Mouse (Mus musculus) heart, embryonic 11.5 days (tissue): ENCODE results near the gene Fgf13. TPM values are rescaled to one million over a fixed set of nuclear protein-coding genes. Genes with fewer than 3 reads are reported as not detected.

Source experiments
- ATAC-seq: fragments of 200-750 bp; cut with Nextera tagmentation; replicated peaks from 2 replicates; pipeline ENCODE4 v1.8.0; 2017; ENCODE audit warnings: moderate library complexity; ENCODE audit not compliant: insufficient number of reproducible peaks, low FRiP score, low TSS enrichment
- H3K27ac ChIP-seq: fragments of 300-500 bp; sonication (generic); 2 replicates; pipeline ENCODE4 v1.5.1; 2014; ENCODE audit warnings: mild to moderate bottlenecking, low read depth, low read length
- H3K27me3 ChIP-seq: fragments of 300-500 bp; sonication (generic); 2 replicates; pipeline ENCODE4 v1.6.1; 2014; ENCODE audit warnings: mild to moderate bottlenecking, low read length, mixed read lengths; ENCODE audit not compliant: control insufficient read depth, insufficient read depth
- H3K36me3 ChIP-seq: fragments of 300-500 bp; sonication (generic); 2 replicates; pipeline ENCODE4 v1.6.1; 2014; ENCODE audit warnings: mild to moderate bottlenecking, low read length, moderate library complexity, mixed read lengths; ENCODE audit not compliant: control insufficient read depth, insufficient read depth
- H3K4me1 ChIP-seq: fragments of 300-500 bp; sonication (generic); 2 replicates; pipeline ENCODE4 v1.6.1; 2014; ENCODE audit warnings: low read length; ENCODE audit not compliant: control insufficient read depth, insufficient read depth
- H3K4me2 ChIP-seq: fragments of 300-500 bp; sonication (generic); 2 replicates; pipeline ENCODE4 v1.6.1; 2014; ENCODE audit warnings: mild to moderate bottlenecking, moderate library complexity
- H3K4me3 ChIP-seq: fragments of 300-500 bp; sonication (generic); 2 replicates; pipeline ENCODE4 v1.5.1; 2014; ENCODE audit warnings: low read depth, low read length
- H3K9ac ChIP-seq: fragments of 300-500 bp; sonication (generic); 2 replicates; pipeline ENCODE4 v1.6.1; 2014; ENCODE audit warnings: mild to moderate bottlenecking, low read depth, low read length, moderate library complexity
- H3K9me3 ChIP-seq: fragments of 300-500 bp; sonication (generic); replicated peaks from 2 replicates; pipeline ENCODE4 v1.6.1; 2016; ENCODE audit warnings: low read length; ENCODE audit not compliant: control insufficient read depth
- WGBS: fragments of 180-500 bp; shearing (Covaris S2); extraction: QIAGEN DNeasy Blood & Tissue Kit; methylation state at CpG from one replicate; pipeline ENCODE4 v1.1.7; 2014; ENCODE audit not compliant: insufficient replicate concordance; 5-methylcytosine and 5-hydroxymethylcytosine counted together
- polyA plus RNA-seq: library from polyadenylated mRNA; unstranded; fragments of >200 nt; fragmentation: Nextera tagmentation; extraction: Ambion mirVana; gene quantifications from 2 replicates; pipeline ENCODE4 v1.2.1, GENCODE M21; 2014

Fgf13 gene
- polyA plus RNA-seq, 1 experiment from 2014 or later: 36.8 TPM

GRCm38 (mm10) chrX:59508273-59508672 lies 59.6 kb downstream of the Fgf13 start:
- no peaks in the 10 kb centered on the region for H3K9me3 ChIP-seq
- no peak overlapping the region for H3K27ac ChIP-seq
- no peaks in the 10 kb centered on the region for H3K4me1 ChIP-seq
- no peak overlapping the region for H3K4me3 ChIP-seq
- H3K36me3 ChIP-seq: no peaks in the 10 kb centered on the region
- H3K9ac ChIP-seq: no peak overlapping the region
- no peaks in the 10 kb centered on the region for H3K27me3 ChIP-seq
- no peak for ATAC-seq
- 68% methylated on average over 4 of the region's 4 CpGs for WGBS
- H3K4me2 ChIP-seq: no peak overlapping the region

DNA sequence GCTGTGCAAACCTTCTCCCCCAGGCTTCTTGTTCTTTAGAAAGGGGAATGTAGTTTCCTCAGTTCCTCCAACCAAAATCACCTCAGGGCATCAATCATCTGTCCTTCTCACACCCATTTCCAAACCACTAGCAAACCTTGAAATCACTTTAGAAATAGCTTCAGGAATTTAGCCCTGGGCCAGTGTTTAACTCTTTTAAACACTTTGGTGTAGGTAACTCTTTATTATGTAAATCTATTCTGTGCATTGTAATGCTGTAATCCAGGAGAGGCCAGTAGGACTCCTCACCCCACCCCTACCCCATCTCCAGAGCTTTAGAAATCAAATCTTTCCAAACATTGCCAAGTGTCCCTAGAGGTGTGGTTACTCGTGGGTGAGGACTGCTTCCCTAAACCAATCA lies 74.5 kb downstream of the Fgf13 start:
- H3K4me1 ChIP-seq: no peaks in the 10 kb centered on the region
- H3K36me3 ChIP-seq: no peaks in the 10 kb centered on the region
- 42% methylated on average over 1 of the region's 1 CpGs for WGBS
- no peak overlapping the region for H3K4me2 ChIP-seq
- no peak for ATAC-seq
- no peaks in the 10 kb centered on the region for H3K27me3 ChIP-seq
- H3K27ac ChIP-seq: no peak overlapping the region
- H3K9ac ChIP-seq: no peak overlapping the region
- H3K9me3 ChIP-seq: no peaks in the 10 kb centered on the region
- no peak overlapping the region for H3K4me3 ChIP-seq

DNA sequence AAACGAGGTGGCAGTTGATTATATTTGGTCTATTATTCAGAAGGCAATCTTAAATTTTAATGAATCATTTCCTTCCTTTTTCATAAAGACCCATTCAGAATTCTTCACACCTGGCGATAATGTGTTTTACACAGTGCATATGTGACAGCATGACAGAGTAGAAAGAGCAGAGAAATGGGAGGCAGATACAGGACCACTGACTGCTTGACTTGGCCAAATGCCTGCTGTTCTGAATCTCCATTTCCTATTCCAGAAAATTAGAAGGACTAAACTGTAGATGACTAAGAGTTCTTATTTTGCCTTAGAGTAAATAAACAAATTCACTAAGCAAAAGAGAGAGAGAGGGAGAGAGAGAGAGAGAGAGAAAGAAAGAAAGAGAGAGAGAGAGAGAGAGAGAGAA lies 82.4 kb downstream of the Fgf13 start:
- Histone ChIP-seq H3K4me2 (no peak overlapping the region), H3K36me3 (no peaks in the 10 kb centered on the region), H3K27ac (no peak overlapping the region), H3K9me3 (no peaks in the 10 kb centered on the region), H3K27me3 (no peaks in the 10 kb centered on the region), H3K4me1 (no peaks in the 10 kb centered on the region), H3K9ac (no peak overlapping the region), H3K4me3 (no peak overlapping the region)
- WGBS: 61% methylated on average over 2 of the region's 2 CpGs
- ATAC-seq: no peak

DNA sequence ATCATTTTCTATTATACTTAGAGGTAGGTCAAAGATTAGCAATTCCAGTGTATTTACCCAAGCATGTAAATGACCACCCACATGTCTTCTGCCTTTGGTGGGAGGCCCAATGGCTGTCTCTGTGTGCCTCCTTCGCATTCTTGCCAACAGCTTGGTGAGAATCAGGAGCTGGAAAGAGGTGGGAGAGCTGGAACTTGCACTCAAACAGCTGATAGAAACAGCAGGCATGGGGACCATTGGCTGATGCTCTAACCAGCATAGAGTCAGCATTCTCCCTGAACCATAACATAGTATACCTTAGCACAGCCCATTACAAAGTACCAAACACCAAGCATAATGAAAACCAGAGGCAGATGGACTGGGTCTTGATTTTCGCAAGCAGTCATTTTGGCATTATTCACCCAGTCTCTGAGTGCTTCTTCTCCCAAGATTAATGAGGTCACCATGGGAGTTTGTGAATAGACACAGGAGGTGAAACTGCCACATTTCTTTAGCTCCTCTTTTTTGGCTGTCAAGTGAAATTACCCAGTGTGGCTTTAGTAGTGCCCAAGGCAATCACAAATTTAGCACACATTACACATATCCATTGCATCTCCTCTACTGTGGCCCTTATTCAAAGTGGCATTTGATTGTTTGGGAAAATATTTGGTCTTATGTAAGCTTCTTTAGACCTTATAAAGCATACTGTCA lies 165.1 kb downstream of the Fgf13 start:
- Histone ChIP-seq H3K9ac (no peak overlapping the region), H3K4me1 (no peaks in the 10 kb centered on the region), H3K9me3 (no peaks in the 10 kb centered on the region), H3K4me2 (no peak overlapping the region), H3K36me3 (no peaks in the 10 kb centered on the region), H3K27me3 (no peaks in the 10 kb centered on the region), H3K27ac (no peak overlapping the region), H3K4me3 (no peak overlapping the region)
- 66% methylated on average over 2 of the region's 2 CpGs for WGBS
- ATAC-seq: no peak

GRCm38 (mm10) chrX:59290916-59291411 lies 276.9 kb downstream of the Fgf13 start:
- Histone ChIP-seq H3K9ac (no peak overlapping the region), H3K9me3 (no peaks in the 10 kb centered on the region), H3K4me3 (no peak overlapping the region), H3K4me1 (no peaks in the 10 kb centered on the region), H3K36me3 (no peaks in the 10 kb centered on the region), H3K27me3 (no peaks in the 10 kb centered on the region), H3K4me2 (no peak overlapping the region), H3K27ac (no peak overlapping the region)
- ATAC-seq: no peak
- 86% methylated on average over 3 of the region's 3 CpGs for whole genome bisulfite sequencing

DNA sequence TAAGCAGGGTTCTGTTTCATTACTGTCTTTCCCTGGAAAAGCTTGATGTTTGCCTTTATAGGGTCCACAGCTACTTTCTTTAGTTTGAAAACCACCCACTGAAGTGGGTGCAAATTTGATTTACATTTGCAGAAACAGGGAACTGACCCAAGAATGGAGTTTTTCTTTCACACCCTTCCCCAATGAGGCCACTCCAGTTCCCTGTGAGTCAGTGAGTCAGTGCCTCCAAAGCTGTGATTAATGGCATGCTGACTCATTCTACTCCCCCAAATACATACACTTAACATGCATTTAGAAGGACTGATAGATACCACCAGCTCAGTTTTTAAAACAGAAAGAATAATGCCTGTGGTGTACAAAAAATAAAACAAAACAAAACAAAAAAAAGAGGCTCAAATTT lies 316.3 kb downstream of the Fgf13 start:
- no peak overlapping the region for H3K4me3 ChIP-seq
- no peak overlapping the region for H3K4me2 ChIP-seq
- H3K9ac ChIP-seq: no peak overlapping the region
- H3K36me3 ChIP-seq: no peaks in the 10 kb centered on the region
- H3K27me3 ChIP-seq: no peaks in the 10 kb centered on the region
- no peaks in the 10 kb centered on the region for H3K4me1 ChIP-seq
- H3K9me3 ChIP-seq: no peaks in the 10 kb centered on the region
- no peak overlapping the region for H3K27ac ChIP-seq
- ATAC-seq: no peak

GRCm38 (mm10) chrX:59243752-59244151 lies 324.1 kb downstream of the Fgf13 start:
- Histone ChIP-seq H3K9ac (no peak overlapping the region), H3K27ac (no peak overlapping the region), H3K4me2 (no peak overlapping the region), H3K36me3 (no peaks in the 10 kb centered on the region), H3K4me3 (no peak overlapping the region), H3K27me3 (no peaks in the 10 kb centered on the region), H3K9me3 (no peaks in the 10 kb centered on the region), H3K4me1 (no peaks in the 10 kb centered on the region)
- no peak for ATAC-seq
- 57% methylated on average over 3 of the region's 3 CpGs for WGBS

GRCm38 (mm10) chrX:59243176-59243575 lies 324.7 kb downstream of the Fgf13 start:
- Histone ChIP-seq H3K4me3 (no peak overlapping the region), H3K4me2 (no peak overlapping the region), H3K9me3 (no peaks in the 10 kb centered on the region), H3K27ac (0 out of 2 replicates have a peak overlapping the region, but pooled peaks have one; percentile 10), H3K9ac (no peak overlapping the region), H3K27me3 (no peaks in the 10 kb centered on the region), H3K4me1 (no peaks in the 10 kb centered on the region), H3K36me3 (no peaks in the 10 kb centered on the region)
- WGBS: 65% methylated on average over 3 of the region's 3 CpGs
- ATAC-seq: no peak

GRCm38 (mm10) chrX:59241460-59241747 lies 326.5 kb downstream of the Fgf13 start:
- ATAC-seq: no peak
- H3K27me3 ChIP-seq: no peaks in the 10 kb centered on the region
- H3K4me2 ChIP-seq: no peak overlapping the region
- no peak overlapping the region for H3K9ac ChIP-seq
- H3K4me1 ChIP-seq: no peaks in the 10 kb centered on the region
- no peaks in the 10 kb centered on the region for H3K36me3 ChIP-seq
- H3K9me3 ChIP-seq: no peaks in the 10 kb centered on the region
- H3K27ac ChIP-seq: no peak overlapping the region
- no peak overlapping the region for H3K4me3 ChIP-seq
